14 mouse cellular contexts compared by ENCODE assay signal in genomic region chr2:148255662-148256061, GRCm38 (mm10).
"Had no signal": no experiment of that assay in that cellular context is flagged by ENCODE, and none has a peak within 500 bp of the region (broad histone marks: within the 10 kb centered on the region; RNA-seq: fewer than 3 reads in every experiment).

No protein-coding gene starts in this region.

- H3K4me1 ChIP-seq: lung, embryonic 15.5 days; midbrain, embryonic 10.5 days; midbrain, embryonic 12.5 days; neural tube, embryonic 12.5 days; stomach, embryonic 15.5 days had no signal

- H3K4me3 ChIP-seq: lung, embryonic 15.5 days; midbrain, embryonic 10.5 days; midbrain, embryonic 12.5 days; myocyte; neural tube, embryonic 12.5 days; stomach, embryonic 15.5 days had no signal

- DNase-seq: lung, adult 18-20 months; lung, postnatal 14 days; lung, postnatal 36 days; midbrain, embryonic 14.5 days; right cerebral cortex, postnatal 14 days; thymus, adult 2 months; thymus, postnatal 25 days; thymus, postnatal 4 days had no signal
